Mouse (Mus musculus) MEL (cell line): ENCODE results near the gene Bcorl1.

Experiments
- CTCF ChIP-seq, 3 experiments: IDR thresholded peaks in 2 of 3; conservative IDR thresholded peaks in 1 of 3; 2 replicates each; pipeline ENCODE4 v1.5.1; 2011 to 2012; ENCODE audit warnings: low read length in 3 of 3, low read depth in 2 of 3, mild to moderate bottlenecking in 2 of 3, improper control_type of control experiment in 1 of 3, inconsistent platforms in 1 of 3, mixed read lengths in 1 of 3, moderate library complexity in 1 of 3; ENCODE audit not compliant: control insufficient read depth in 1 of 3, insufficient read depth in 1 of 3, poor library complexity in 1 of 3, severe bottlenecking in 1 of 3
- POLR2A ChIP-seq, 2 experiments: IDR thresholded peaks; 2 replicates each; pipeline ENCODE4 v1.6.1; 2011 to 2012; ENCODE audit warnings: low read length in 2 of 2, mild to moderate bottlenecking in 2 of 2, control low read depth in 1 of 2, improper control_type of control experiment in 1 of 2, low read depth in 1 of 2, moderate library complexity in 1 of 2; ENCODE audit not compliant: control insufficient read depth in 1 of 2, insufficient read depth in 1 of 2, poor library complexity in 1 of 2

- TF ChIP-seq POLR2A (IDR thresholded peaks at IDR 0.05; ENCODE audit: control insufficient read depth in 1 of 2, insufficient read depth in 1 of 2, low read depth in 1 of 2, low read length in 2 of 2, poor library complexity in 1 of 2) (no peak), CTCF (IDR thresholded peaks at IDR 0.05 in 2 of 3, conservative IDR thresholded peaks at IDR 0.05 in 1 of 3; ENCODE audit: control insufficient read depth in 1 of 3, insufficient read depth in 1 of 3, low read depth in 2 of 3, low read length in 3 of 3, poor library complexity in 1 of 3, severe bottlenecking in 1 of 3) (no peak)
Observed at GRCm38 (mm10) chrX:48429100-48429499, 87.9 kb downstream of the Bcorl1 start.
